Mouse (Mus musculus): ENCODE measurements around the gene 4931428L18Rik. TPM values are rescaled to one million over a fixed set of nuclear protein-coding genes. Genes with fewer than 3 reads are reported as not detected.
"Not testable (repeated sequence)": the region's sequence is repeated elsewhere in the genome, so short reads cannot be mapped to it uniquely, and the experiment has no call there.

The 4931428L18Rik gene
- polyA plus RNA-seq, 1 experiment from 2014 or later: not detected

DNA sequence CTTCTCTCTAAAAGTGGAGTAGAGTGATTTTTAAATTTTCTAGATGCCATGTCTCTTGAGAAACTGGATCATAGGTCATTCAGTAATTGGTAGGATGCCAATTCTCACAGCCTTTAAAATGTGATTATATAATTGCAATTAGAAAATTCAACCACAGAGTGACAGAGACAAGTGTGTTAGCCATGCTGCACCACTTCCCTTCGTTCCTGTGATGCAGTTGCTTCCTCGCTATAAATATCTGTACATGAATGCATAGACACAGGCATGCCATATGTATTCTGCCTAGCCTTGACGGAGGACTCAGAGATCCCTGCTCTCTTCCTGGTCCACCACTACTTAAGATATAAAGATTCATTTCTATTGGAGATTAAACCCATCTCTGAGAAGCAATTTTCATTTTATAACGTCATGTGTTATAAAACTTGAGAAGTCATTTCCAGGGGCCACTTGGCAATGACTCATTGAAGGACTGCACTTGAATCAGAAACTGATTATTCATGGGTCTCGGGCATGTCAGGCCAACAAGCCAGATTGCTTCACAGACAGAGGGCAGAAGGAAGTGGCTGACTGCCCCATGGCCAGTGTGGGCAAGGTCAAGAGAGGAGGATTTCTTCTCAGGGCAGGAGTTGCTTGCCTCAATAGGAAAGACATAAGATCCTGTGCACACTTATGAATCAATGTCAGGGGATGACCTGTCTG, 172.4 kb downstream of the 4931428L18Rik start:
- Histone ChIP-seq H3K27ac (no peak overlapping the region), H3K4me1 (replicated peaks) (peaks cover 7% of the 10 kb centered on the region)
- WGBS: 50% methylated on average over 5 of the region's 5 CpGs

DNA sequence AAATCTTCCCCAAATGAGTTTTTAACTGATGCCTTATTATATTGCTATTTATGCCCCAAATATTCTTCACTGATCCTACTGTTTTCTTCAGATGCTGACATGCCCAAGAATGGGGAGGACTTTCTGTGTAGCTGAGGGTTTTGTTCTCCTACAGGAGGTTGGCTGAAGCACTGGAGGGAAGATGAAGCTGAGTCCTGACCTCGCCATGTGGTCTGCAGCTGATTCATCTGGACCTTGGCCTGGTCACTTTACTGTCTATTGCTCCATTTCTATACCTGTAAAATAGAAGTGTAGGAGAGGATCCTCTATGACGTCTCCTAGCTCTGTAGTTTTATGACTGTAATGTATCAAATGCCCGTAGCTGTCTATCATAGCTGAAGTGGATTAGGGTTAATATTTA, 179.3 kb downstream of the 4931428L18Rik start:
- Histone ChIP-seq H3K9me3 (replicated peaks) (no peaks in the 10 kb centered on the region), H3K9ac (no peak overlapping the region), H3K4me3 (no peak overlapping the region), H3K4me1 (replicated peaks) (no peaks in the 10 kb centered on the region), H3K36me3 (no peaks in the 10 kb centered on the region), H3K4me2 (no peak overlapping the region), H3K27ac (no peak overlapping the region), H3K27me3 (no peaks in the 10 kb centered on the region)
- whole genome bisulfite sequencing: 84% methylated on average over 3 of the region's 3 CpGs
- no peak for ATAC-seq (replicated peaks; ENCODE audit: insufficient number of reproducible peaks, insufficient read depth, low FRiP score, low read depth)

More for the DNA sequence above, 172.4 kb downstream of the 4931428L18Rik start:
- Histone ChIP-seq H3K4me3 (no peak overlapping the region), H3K9ac (no peak overlapping the region), H3K27me3 (no peaks in the 10 kb centered on the region), H3K4me2 (no peak overlapping the region), H3K9me3 (replicated peaks) (no peaks in the 10 kb centered on the region), H3K36me3 (no peaks in the 10 kb centered on the region)
- ATAC-seq (replicated peaks; ENCODE audit: insufficient number of reproducible peaks, insufficient read depth, low FRiP score, low read depth): no peak

DNA sequence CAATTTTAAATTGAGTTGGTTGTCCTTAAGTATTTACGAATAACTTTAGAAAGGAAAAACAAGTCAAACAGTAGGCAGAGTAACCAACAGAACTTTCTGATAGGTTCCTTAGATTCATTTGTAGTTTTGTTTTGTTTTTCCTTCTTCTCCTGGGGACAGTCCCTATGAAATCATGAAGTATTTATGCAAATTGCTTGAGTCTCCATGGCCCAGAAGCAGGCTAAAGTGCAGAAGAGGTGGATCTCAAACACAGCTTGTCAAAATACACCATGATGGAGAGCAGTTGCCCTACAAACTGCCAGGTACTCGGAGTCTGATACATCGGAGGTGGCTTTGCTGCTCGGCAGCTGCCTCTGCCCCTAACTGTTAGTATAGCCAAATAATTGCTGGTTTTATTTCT, 179.7 kb downstream of the 4931428L18Rik start:
- WGBS: 75% methylated on average over 4 of the region's 4 CpGs
- no peaks in the 10 kb centered on the region for H3K4me1 ChIP-seq (replicated peaks)
- no peak overlapping the region for H3K4me3 ChIP-seq
- H3K9ac ChIP-seq: no peak overlapping the region
- no peaks in the 10 kb centered on the region for H3K9me3 ChIP-seq (replicated peaks)
- H3K27me3 ChIP-seq: no peaks in the 10 kb centered on the region
- no peak for ATAC-seq (replicated peaks; ENCODE audit: insufficient number of reproducible peaks, insufficient read depth, low FRiP score, low read depth)
- H3K36me3 ChIP-seq: no peaks in the 10 kb centered on the region
- H3K4me2 ChIP-seq: no peak overlapping the region
- no peak overlapping the region for H3K27ac ChIP-seq

DNA sequence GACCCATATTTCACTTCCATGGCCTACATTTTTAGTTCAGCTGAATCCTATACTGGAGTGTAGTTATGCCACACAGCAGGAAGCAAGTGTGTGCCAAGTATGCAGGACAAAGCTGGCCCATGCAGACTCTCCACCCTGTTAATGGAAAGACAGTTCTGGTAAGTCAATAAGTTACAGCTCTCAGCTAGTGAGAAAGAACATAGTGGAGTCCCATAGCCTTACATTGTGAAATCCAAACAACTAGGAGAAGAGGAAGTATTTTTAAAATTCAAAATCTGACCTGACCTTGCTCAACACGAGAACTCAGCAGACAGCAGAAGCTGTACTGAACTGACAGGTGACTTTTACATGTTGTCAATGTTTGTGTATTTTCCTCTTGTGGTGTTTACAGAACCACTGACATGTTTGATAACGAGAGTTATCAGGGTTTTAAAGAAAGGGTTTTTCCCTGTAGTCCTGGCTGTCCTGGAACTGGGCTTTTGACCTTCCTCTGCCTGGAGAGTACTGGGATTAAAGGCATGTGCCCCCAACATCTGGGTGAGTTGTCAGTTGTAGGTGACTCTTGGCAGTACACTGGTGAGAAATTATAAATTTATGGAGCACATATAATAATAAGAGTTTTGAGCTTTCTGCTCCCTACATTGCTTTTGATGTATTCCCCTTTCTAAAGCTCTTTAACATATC, 188.5 kb downstream of the 4931428L18Rik start:
- H3K27ac ChIP-seq: no peak overlapping the region
- H3K9me3 ChIP-seq (replicated peaks): no peaks in the 10 kb centered on the region
- H3K36me3 ChIP-seq: no peaks in the 10 kb centered on the region
- H3K9ac ChIP-seq: no peak overlapping the region
- no peaks in the 10 kb centered on the region for H3K27me3 ChIP-seq
- H3K4me1 ChIP-seq (replicated peaks): no peaks in the 10 kb centered on the region
- no peak overlapping the region for H3K4me3 ChIP-seq
- ATAC-seq (replicated peaks; ENCODE audit: insufficient number of reproducible peaks, insufficient read depth, low FRiP score, low read depth): 0 out of 2 replicates have a peak, but pooled peaks have one; percentile 35
- H3K4me2 ChIP-seq: no peak overlapping the region
- 40% methylated on average over 2 of the region's 2 CpGs for WGBS

DNA sequence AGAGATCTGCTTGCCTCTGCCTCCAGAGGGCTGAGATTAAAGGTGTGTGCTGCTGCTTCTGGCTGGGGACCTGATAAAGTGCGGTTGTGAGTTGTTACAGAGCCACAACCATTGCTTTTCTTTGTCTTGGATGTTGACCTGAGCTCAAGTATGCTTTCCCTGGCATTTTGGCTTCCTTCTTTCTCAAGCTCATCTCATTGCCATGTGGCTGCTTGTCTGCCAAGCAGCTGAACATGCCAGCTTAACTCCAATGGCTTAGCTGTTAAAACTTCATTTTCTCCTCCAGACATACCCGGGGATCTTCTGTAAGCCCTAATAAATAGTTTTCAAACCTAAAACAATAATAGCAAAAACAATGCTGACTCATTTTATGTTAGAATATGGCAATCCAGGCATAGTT, 190.1 kb downstream of the 4931428L18Rik start:
- Histone ChIP-seq H3K4me1 (replicated peaks) (no peaks in the 10 kb centered on the region), H3K4me2 (no peak overlapping the region), H3K9ac (no peak overlapping the region), H3K9me3 (replicated peaks) (no peaks in the 10 kb centered on the region), H3K27me3 (no peaks in the 10 kb centered on the region), H3K27ac (no peak overlapping the region), H3K4me3 (no peak overlapping the region), H3K36me3 (no peaks in the 10 kb centered on the region)
- no peak for ATAC-seq (replicated peaks; ENCODE audit: insufficient number of reproducible peaks, insufficient read depth, low FRiP score, low read depth)
- WGBS: 77% methylated on average over 2 of the region's 2 CpGs

DNA sequence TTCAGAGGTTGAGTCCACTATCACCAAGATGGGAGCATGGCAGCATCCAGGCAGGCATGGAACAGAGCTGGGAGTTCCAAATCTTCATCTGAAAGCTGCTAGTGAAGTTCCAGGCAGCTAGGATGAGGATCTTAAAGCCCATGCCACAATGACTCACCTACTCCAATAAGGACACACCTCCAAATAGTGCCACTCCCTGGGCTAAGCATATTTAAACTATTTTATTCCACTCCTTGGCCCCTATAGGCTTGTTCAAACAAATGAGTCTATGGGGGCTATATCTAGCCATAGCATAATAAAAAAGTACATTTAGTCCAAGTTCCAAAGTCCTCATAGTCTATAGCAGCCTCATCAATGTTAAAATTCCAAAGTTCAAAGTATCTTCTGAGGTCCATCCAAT, 199.3 kb downstream of the 4931428L18Rik start:
- H3K27ac ChIP-seq: no peak overlapping the region
- H3K4me2 ChIP-seq: no peak overlapping the region
- H3K4me3 ChIP-seq: no peak overlapping the region
- no peak for ATAC-seq (replicated peaks; ENCODE audit: insufficient number of reproducible peaks, insufficient read depth, low FRiP score, low read depth)
- H3K27me3 ChIP-seq: no peaks in the 10 kb centered on the region
- no peaks in the 10 kb centered on the region for H3K9me3 ChIP-seq (replicated peaks)
- no peaks in the 10 kb centered on the region for H3K4me1 ChIP-seq (replicated peaks)
- no peak overlapping the region for H3K9ac ChIP-seq
- H3K36me3 ChIP-seq: no peaks in the 10 kb centered on the region

DNA sequence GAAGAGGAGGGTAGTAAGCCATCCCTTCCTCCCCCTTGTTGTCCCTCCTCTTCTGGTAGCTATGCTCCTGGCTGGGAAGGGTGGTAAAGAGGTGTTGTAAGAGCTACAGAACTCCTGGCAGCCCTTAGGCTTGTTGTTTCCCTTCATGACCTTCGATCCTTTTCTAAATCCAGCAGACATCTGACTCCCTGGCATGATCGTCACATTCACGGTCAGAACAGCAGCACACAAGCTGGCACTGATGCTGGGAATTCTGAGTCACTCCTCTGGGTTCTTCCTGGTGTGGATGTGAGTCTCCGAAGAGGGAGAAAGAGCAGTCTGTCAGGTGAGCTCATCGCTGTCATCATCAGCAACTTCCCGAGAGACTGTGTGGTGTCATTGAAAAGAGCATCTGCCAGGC, 203.2 kb downstream of the 4931428L18Rik start:
- ATAC-seq (replicated peaks; ENCODE audit: insufficient number of reproducible peaks, insufficient read depth, low FRiP score, low read depth): no peak
- Histone ChIP-seq H3K4me2 (no peak overlapping the region; the same call in 1 of the 2 replicates), H3K9me3 (replicated peaks) (no peaks in the 10 kb centered on the region), H3K9ac (no peak overlapping the region), H3K4me3 (no peak overlapping the region), H3K27ac (no peak overlapping the region), H3K4me1 (replicated peaks) (no peaks in the 10 kb centered on the region), H3K36me3 (no peaks in the 10 kb centered on the region), H3K27me3 (no peaks in the 10 kb centered on the region)
- 52% methylated on average over 6 of the region's 6 CpGs for WGBS

DNA sequence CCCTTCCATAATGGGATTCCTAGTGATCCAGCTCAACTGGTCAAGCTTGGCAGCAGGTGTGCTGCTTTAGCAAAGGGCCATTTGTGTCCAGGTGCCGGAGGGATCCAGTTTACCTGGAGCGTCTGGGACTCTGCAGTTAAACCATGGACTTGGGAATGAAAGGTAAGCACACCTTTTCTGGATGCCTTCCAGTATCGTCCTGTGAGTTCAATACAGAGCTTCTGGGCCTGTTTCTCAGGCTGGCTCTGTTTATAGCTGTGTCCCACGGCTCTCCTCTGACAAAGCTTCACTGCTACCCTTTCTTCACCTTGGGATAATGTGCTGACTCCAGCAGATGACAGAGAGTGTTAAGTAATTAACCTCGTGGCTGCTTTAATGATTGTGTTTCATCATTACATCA, 205.1 kb downstream of the 4931428L18Rik start:
- ATAC-seq (replicated peaks; ENCODE audit: insufficient number of reproducible peaks, insufficient read depth, low FRiP score, low read depth): no peak
- H3K9ac ChIP-seq: no peak overlapping the region
- no peaks in the 10 kb centered on the region for H3K36me3 ChIP-seq
- 68% methylated on average over 5 of the region's 5 CpGs for WGBS
- no peaks in the 10 kb centered on the region for H3K4me1 ChIP-seq (replicated peaks)
- H3K4me3 ChIP-seq: no peak overlapping the region
- no peak overlapping the region for H3K27ac ChIP-seq
- H3K9me3 ChIP-seq (replicated peaks): no peaks in the 10 kb centered on the region
- H3K27me3 ChIP-seq: no peaks in the 10 kb centered on the region
- no peak overlapping the region for H3K4me2 ChIP-seq

DNA sequence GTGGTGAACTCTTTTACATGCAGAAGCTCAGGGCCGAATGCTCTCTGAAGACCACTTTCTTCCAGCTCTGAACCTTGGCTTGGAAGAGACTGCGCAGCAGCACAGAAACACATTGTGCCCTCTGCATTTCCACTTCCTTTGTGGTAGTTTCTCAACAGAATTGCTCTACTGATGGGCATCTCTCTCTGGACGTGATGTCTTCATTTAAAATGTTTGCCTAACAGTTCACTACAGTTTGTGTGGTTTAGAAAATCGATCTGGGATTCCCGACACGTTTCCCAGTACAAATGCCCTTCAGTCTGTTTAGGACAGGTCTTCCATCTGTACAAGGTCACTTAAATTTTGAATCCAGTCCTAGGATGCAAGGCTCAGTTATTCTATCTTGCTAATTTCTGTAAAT, 206.4 kb downstream of the 4931428L18Rik start:
- Histone ChIP-seq H3K4me1 (replicated peaks) (no peaks in the 10 kb centered on the region), H3K4me2 (no peak overlapping the region), H3K36me3 (no peaks in the 10 kb centered on the region), H3K4me3 (no peak overlapping the region), H3K27ac (no peak overlapping the region), H3K27me3 (no peaks in the 10 kb centered on the region), H3K9ac (no peak overlapping the region), H3K9me3 (replicated peaks) (no peaks in the 10 kb centered on the region)
- ATAC-seq (replicated peaks; ENCODE audit: insufficient number of reproducible peaks, insufficient read depth, low FRiP score, low read depth): no peak
- WGBS: 80% methylated on average over 6 of the region's 6 CpGs

DNA sequence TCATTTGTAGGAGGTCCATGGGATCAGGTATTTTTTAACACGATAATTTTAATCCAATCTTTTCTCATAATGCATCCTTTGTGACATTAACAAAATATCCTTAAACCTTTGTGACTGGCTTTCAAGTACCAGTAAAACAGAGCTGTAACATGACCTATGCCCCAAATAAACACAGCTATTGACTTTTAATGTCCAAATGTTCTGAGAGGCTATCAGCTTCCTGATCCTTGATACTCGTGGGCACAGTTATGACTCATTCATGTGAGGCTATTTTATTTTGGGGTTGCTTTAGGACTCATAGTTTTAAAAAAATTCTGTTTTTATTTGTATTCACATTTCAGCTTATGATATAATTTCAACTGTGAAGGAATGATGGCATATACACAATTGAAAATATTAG, 207.2 kb downstream of the 4931428L18Rik start:
- no peak overlapping the region for H3K27ac ChIP-seq
- no peaks in the 10 kb centered on the region for H3K4me1 ChIP-seq (replicated peaks)
- WGBS: 64% methylated on average over 2 of the region's 2 CpGs
- no peak overlapping the region for H3K4me2 ChIP-seq
- H3K36me3 ChIP-seq: no peaks in the 10 kb centered on the region
- no peaks in the 10 kb centered on the region for H3K27me3 ChIP-seq
- ATAC-seq (replicated peaks; ENCODE audit: insufficient number of reproducible peaks, insufficient read depth, low FRiP score, low read depth): no peak
- H3K9ac ChIP-seq: no peak overlapping the region
- no peaks in the 10 kb centered on the region for H3K9me3 ChIP-seq (replicated peaks)
- H3K4me3 ChIP-seq: no peak overlapping the region

DNA sequence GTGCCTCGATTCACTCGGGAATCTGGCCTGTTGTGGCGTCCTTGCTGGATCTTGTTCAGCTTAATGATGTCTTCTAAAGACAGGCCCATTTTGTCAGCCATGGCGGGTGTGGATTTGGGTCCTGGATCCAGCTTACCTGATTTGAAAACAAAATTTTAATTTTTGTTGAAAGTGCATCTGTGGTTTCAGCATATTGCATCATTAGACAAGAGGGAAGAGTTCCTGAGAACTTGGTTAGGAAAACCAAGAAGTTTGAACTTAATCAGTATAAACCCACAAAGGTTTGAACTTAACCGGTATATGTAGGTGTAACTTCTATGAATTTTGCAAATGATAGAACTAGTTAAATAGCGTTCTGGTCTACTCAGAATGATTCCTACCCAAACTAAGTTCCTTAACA, 244.6 kb downstream of the 4931428L18Rik start, which contains the start of gene AC153137.1:
AC153137.1 (minus strand) TSS at position 101 of the 400 bp plus-strand sequence.
- not testable (repeated sequence) for H3K27me3 ChIP-seq; H3K4me1 ChIP-seq (replicated peaks); ATAC-seq (replicated peaks; ENCODE audit: insufficient number of reproducible peaks, insufficient read depth, low FRiP score, low read depth); H3K36me3 ChIP-seq; H3K9me3 ChIP-seq (replicated peaks); H3K4me3 ChIP-seq; H3K4me2 ChIP-seq; H3K9ac ChIP-seq; H3K27ac ChIP-seq
- WGBS: 88% methylated on average over 5 of the region's 6 CpGs

DNA sequence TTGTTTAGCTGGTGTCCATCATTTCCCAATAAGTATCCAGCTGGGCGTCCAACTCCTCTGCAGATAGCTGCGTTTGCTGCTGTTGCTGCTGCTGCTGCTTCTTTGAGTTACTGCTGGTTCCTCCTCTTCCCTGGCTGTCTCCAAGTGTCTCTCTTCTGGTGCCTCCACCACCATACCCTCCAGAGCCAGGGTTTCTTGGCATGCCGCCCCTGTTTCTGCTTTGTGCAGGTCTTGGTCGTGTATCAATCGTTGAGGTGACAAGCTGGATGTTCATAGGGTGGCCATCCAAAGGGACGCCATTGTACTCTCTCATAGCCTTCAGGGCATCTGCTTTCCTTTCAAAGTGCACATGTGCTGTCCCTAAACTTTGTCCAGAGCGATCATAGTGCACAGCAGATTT, 245.2 kb downstream of the 4931428L18Rik start:
- not testable (repeated sequence) for H3K4me1 ChIP-seq (replicated peaks); H3K9ac ChIP-seq; H3K4me2 ChIP-seq; H3K36me3 ChIP-seq; H3K27ac ChIP-seq; ATAC-seq (replicated peaks; ENCODE audit: insufficient number of reproducible peaks, insufficient read depth, low FRiP score, low read depth); H3K4me3 ChIP-seq; H3K9me3 ChIP-seq (replicated peaks); H3K27me3 ChIP-seq
- 82% methylated on average over 7 of the region's 7 CpGs for WGBS
